Mouse (Mus musculus) left cerebral cortex, postnatal 14 days (tissue): Measurements from ENCODE around the gene Cacna1e. TPM values are rescaled to one million over a fixed set of nuclear protein-coding genes. Genes with fewer than 3 reads are reported as not detected.

Experiments
- DNase-seq, 2 experiments: peaks; one replicate each; pipeline ENCODE4 v3.0.0; 2021 to 2022; ENCODE audit warnings: low spot score in 2 of 2, mixed read lengths in 1 of 2
- intact Hi-C: fragments of 180-260 bp; cut with DNase I; formaldehyde crosslinking; loops from one replicate; pipeline ENCODE4 v1.15.1; 2025
- total RNA-seq, 2 experiments: library from RNA; stranded (reverse); gene quantifications; 2 replicates each; pipeline ENCODE4 v1.2.3; 2021

Gene Cacna1e
- total RNA-seq, 2 experiments from 2014 or later: 151 to 157 TPM

DNA sequence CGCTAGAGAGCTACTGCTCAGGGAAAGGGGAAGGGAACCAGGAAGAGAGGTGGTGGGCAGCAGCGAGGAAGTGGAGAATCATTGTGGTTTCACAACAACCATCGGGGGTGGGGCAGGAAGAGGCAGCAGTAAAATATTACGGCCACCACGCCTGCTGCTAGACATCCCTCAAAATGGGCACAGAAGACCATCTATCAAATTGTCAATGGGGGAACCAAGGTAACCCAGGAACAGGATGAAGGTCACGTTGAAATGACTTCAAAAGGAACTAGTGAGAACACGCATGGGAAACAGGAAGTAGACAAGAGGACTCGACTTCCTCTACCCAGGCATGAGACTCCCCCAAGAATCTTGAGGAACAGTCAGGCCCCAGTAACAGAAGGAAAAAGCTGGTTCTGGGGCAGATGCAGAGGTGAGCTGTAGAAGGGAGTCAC, 89.8 kb downstream of the Cacna1e start:
- DNase-seq: no peak
- intact Hi-C loops: loop anchor here (5.0 kb wide), 1 partner anchor 88 kb away; the partner anchor contains the start of gene Cacna1e

DNA sequence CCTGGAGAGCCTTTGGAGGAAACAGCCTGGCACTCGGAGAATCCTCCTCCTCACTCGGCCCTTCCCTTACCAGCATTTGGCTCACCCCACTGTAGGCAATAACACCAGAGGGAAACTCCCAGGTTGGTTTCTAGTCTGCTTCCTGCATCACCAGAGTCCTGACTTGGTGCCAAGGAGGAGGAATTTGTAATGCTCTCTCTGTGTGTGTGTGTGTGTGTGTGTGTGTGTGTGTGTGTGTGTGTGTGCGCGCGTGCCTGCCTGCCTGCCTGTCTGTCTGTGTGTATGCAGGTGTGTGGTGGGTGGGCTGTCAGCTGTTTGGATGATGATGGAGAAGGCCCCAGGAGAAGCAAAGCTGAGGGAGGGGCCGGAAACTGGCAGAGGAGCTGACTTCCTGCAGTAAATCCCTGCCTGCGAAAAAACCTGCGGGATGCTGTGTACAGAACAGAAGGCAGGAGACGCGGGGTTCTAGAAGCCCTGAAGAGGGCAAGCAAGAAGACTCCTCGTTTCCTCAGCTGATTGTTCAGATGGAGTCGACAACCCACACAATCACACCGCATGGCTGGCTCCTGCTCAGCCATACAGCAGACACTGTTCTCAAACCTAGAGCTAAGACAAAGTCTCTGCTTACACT, 92.6 kb downstream of the Cacna1e start:
- DNase-seq: peak; percentile 54 to 77
- intact Hi-C loops: loop anchor here (5.0 kb wide), 1 partner anchor 91 kb away; the partner anchor contains the start of gene Cacna1e

- DNase-seq: peak in 1 of 2 experiments; percentile 74
- intact Hi-C loops: loop anchor here (5.0 kb wide), 3 partner anchors 434 to 506 kb away; no protein-coding TSS in a partner anchor
Measured at GRCm38 (mm10) chr1:154788491-154788890, 95.8 kb downstream of the Cacna1e start.

- intact Hi-C loops: loop anchor here (5.0 kb wide), 3 partner anchors 434 to 506 kb away; no protein-coding TSS in a partner anchor
- peak; percentile 89 to 92 for DNase-seq
Measured at GRCm38 (mm10) chr1:154788069-154788468, 96.2 kb downstream of the Cacna1e start.

DNA sequence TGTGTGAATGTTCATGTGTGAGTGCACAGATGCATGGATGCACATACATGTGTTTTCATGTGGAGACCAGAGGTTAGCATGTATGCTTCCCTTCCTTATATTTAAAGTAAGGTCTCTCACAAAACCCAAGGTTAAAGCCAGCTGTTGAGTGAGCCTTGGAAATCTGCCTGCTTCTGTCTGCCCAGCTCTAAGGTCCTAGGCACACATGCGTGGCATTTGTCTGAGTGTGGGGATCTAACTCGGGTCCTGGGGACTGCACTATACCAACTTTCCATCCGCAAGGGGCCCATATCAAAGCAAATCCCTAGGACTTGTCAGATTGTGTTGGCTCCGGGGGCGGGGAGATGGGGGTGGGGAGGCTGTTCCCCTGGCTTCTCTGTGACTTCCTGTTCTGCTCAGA, 96.9 kb downstream of the Cacna1e start:
- intact Hi-C loops: loop anchor here (5.0 kb wide), 3 partner anchors 435 to 505 kb away; no protein-coding TSS in a partner anchor

GRCm38 (mm10) chr1:154786243-154786669, 98.0 kb downstream of the Cacna1e start:
- intact Hi-C loops: loop anchor here (1.0 to 5.0 kb wide), 4 partner anchors 220 to 504 kb away; no protein-coding TSS in a partner anchor
- peak; percentile 90 to 91 for DNase-seq

More for the DNA sequence above, 96.9 kb downstream of the Cacna1e start:
- DNase-seq: no peak

DNA sequence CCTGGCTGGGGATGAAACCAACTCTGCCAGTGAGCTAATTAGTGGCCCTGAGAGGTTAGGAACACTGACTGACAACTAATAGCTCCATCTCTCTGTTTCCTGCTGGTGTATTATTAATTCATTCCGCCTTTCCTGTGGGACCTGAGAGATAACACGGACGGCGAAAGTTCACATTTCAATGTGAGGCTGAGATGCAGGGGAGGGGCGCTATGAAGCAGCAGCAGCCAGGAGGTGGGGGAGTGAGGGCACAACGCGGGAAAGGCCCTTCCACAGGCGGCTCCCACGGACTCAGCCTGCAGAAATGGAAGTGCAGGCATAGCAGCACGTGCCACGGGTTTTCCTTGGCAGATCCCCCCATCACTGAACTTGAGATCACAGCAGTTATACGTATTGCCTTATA, 99.4 kb downstream of the Cacna1e start:
- no peak for DNase-seq
- intact Hi-C loops: loop anchor here (5.0 kb wide), 3 partner anchors 437 to 503 kb away; no protein-coding TSS in a partner anchor

GRCm38 (mm10) chr1:154783521-154783920, 100.8 kb downstream of the Cacna1e start:
- intact Hi-C loops: no loop called here

GRCm38 (mm10) chr1:154779908-154780514, 104.3 kb downstream of the Cacna1e start:
- intact Hi-C loops: no loop called here
- DNase-seq: no peak

More at GRCm38 (mm10) chr1:154783521-154783920, 100.8 kb downstream of the Cacna1e start:
- no peak for DNase-seq

DNA sequence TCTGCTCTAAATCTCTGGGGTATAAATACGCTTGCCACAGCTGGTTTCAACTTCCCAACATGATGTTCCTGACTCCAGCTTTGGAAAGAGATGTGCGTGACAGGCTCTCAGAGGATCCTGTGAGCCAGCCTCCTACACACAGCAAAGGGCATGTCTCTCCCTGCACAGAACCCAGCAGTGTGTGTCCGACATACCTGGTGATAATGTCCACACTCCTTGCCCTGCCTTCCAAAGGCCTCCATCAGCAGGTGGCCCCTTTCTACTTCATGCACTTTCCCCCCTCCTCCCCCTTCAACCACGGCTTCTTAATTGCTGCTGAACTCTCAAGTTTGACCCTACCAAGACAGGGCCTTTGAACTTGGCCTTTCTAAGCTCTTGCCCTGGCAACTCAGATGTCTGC, 108.0 kb downstream of the Cacna1e start:
- DNase-seq: no peak
- intact Hi-C loops: no loop called here

DNA sequence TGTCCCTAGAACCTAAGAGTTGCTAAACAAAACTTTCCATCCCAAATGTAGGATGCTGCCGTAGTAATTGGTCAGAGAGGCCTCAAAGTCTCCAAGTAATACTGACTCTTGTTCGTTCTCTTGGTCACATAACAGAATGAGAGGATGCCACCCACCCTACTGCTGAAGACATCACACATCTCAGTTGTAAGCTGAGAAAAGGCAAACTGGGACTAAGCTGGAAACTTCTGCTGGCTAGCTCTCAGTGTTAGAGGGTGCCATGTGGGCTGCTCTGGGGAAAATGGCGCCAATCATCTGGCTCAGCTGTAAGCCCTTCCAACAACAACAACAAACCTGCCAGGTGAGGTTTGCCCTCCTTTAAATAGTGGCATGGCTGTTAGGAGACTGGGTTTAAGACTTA, 109.8 kb downstream of the Cacna1e start:
- intact Hi-C loops: no loop called here
- DNase-seq: no peak

- intact Hi-C loops: no loop called here
- DNase-seq: no peak
Measured at GRCm38 (mm10) chr1:154771111-154771510, 113.2 kb downstream of the Cacna1e start.

DNA sequence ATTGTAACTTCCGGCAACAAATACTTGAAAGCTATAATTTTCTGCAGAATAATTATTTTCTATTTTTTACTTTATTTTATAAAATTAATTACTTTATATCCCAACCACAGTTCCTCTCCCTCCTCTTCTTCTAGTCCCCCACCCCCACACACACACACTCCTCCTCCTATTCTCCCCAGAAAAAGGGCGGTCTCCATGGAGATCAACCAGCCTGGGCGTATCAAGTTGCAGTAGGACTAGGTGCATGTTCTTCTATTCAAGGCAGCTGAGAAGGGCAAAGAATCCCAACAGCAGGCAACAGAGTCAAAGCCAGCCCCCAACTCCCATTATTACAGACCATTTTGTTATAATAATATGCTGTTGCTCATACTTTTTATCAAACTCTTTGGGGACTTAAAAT, 113.8 kb downstream of the Cacna1e start:
- no peak for DNase-seq
- intact Hi-C loops: no loop called here

DNA sequence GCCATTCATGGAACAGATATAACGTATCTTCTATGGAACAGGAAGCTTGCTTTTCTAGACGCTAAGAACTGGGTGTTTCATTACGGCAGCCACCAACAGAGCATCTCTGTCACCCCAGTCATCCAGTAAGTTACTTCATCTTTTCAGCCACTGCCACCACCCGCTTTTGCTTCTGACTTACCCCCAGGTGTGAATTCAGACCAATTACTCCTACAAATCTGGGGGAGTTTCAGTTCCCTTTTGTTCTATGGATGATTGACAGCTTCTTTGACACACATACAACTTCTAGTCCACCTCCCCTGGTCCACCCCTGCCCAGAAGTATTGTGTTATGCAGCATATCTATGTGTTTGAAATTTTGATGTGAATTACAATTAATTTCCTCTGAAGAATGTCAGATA, 121.2 kb downstream of the Cacna1e start:
- intact Hi-C loops: no loop called here
- DNase-seq: no peak

- no peak for DNase-seq
Measured at GRCm38 (mm10) chr1:154752081-154752480, 132.2 kb downstream of the Cacna1e start.

GRCm38 (mm10) chr1:154748531-154748930, 135.8 kb downstream of the Cacna1e start:
- intact Hi-C loops: no loop called here
- no peak for DNase-seq

More at GRCm38 (mm10) chr1:154752081-154752480, 132.2 kb downstream of the Cacna1e start:
- intact Hi-C loops: no loop called here

GRCm38 (mm10) chr1:154745241-154745640, 139.1 kb downstream of the Cacna1e start:
- no peak for DNase-seq
- intact Hi-C loops: no loop called here

DNA sequence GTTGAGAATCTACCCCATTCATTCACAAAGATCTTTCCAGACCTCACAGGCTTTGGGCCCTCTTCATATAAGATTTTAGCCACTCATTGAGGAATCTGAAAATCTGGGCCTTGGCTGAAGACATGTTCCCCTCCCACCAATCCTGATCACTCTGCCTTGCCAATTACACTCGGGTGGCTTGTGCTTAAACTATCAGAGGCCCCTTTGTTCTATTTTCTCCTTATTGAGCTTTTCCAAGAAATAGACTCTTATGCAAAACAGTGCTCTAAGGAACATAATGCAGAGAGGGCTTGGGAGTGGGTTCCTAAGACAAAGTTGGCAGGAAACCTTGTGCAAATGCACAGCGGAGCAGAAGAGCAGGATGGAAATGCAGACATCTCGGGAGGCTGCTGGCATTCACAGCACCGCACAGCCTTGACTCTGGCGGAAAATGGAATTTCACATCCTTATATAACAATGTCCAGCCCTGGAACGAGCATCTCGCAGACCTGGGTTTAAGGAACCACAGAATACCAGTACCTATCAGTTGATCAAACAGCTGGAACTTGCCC, 153.8 kb downstream of the Cacna1e start:
- intact Hi-C loops: no loop called here
- no peak for DNase-seq

DNA sequence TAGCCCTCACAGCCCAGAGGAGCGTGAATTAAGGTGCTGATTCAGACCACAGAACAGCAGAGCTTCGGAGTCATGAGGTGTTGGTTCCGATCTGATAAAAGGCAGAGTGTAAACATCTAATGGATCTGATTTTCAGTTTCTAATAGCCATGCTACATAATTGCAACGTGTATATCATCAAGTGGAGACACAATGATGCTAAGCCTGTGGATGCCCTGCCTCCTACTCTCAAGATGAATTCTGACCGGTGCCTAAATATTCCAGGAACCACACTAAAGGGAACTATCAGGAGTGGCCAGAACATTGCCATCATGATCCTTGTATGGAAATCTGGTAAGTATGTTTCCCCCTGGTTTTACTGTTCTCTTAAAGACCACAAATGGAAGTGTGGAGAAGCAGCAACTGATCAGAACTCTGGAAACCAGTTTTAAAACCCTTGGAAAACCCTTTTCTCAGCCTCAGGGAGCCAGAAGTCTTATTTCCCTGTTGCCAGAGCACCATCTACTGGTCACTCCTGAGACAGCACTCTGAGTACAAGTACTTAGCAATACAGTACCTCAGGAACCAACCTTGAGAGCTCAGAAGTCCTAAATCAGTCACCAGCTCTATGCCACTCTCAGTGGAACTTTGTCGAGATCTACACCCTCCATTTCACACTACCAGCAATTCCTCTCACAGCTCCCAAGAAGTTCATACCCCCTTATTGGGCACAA, 154.9 kb downstream of the Cacna1e start:
- intact Hi-C loops: loop anchor here (2.0 to 10.0 kb wide), 4 partner anchors 315 to 832 kb away; partner anchors contain the start of genes Glul and Zfp648
- peak; percentile 93 to 95 for DNase-seq
